In genomic region chr14:74166221-74166620, GRCm38 (mm10) we compare ENCODE assay signal across 22 mouse cellular contexts.
DNase-seq lines count a peak whose midpoint lies in the region; ATAC-seq and TF ChIP-seq lines count a peak whose summit lies in the region.
"Had no signal": no experiment of that assay in that cellular context is flagged by ENCODE, and none has a peak within 500 bp of the region (broad histone marks: within the 10 kb centered on the region; RNA-seq: fewer than 3 reads in every experiment).

No protein-coding gene starts in this region.

- no peaks in the 10 kb centered on the region for H3K4me1 ChIP-seq in forebrain, postnatal 0 days (ENCODE audit: insufficient read depth)
- H3K4me1 ChIP-seq in forebrain, embryonic 13.5 days, result no peaks in the 10 kb centered on the region
- H3K4me1 ChIP-seq: embryonic facial prominence, embryonic 12.5 days; hindbrain, embryonic 13.5 days; intestine, embryonic 15.5 days; limb, embryonic 13.5 days; lung, embryonic 15.5 days; midbrain, embryonic 12.5 days; neural tube, embryonic 12.5 days had no signal

- 82% methylated on average over 2 of the region's 2 CpGs for WGBS in forebrain, postnatal 0 days
- 90% methylated on average over 2 of the region's 2 CpGs for WGBS in forebrain, embryonic 13.5 days

- no peaks in the 10 kb centered on the region for H3K27me3 ChIP-seq in forebrain, postnatal 0 days (ENCODE audit: insufficient read depth, low read length)
- H3K27me3 ChIP-seq in forebrain, embryonic 13.5 days, result no peaks in the 10 kb centered on the region
- H3K27me3 ChIP-seq: embryonic facial prominence, embryonic 12.5 days; hindbrain, embryonic 13.5 days; intestine, embryonic 15.5 days; limb, embryonic 13.5 days; lung, embryonic 15.5 days; midbrain, embryonic 12.5 days; neural tube, embryonic 12.5 days had no signal

- TF ChIP-seq CTCF in forebrain, postnatal 0 days (IDR thresholded peaks at IDR 0.05; ENCODE audit: low read depth), result no peak

- H3K4me2 ChIP-seq in forebrain, postnatal 0 days (ENCODE audit: low read depth), result no peak overlapping the region
- H3K4me2 ChIP-seq in forebrain, embryonic 13.5 days, result no peak overlapping the region
- H3K4me2 ChIP-seq: embryonic facial prominence, embryonic 12.5 days; hindbrain, embryonic 13.5 days; intestine, embryonic 15.5 days; limb, embryonic 13.5 days; lung, embryonic 15.5 days; midbrain, embryonic 12.5 days; neural tube, embryonic 12.5 days had no signal

- H3K9me3 ChIP-seq in forebrain, postnatal 0 days (ENCODE audit: low read length), result no peaks in the 10 kb centered on the region
- no peaks in the 10 kb centered on the region for H3K9me3 ChIP-seq in forebrain, embryonic 13.5 days (replicated peaks)
- H3K9me3 ChIP-seq: embryonic facial prominence, embryonic 12.5 days; intestine, embryonic 15.5 days; limb, embryonic 13.5 days; lung, embryonic 15.5 days; midbrain, embryonic 12.5 days; neural tube, embryonic 12.5 days had no signal

- no peak overlapping the region for H3K4me3 ChIP-seq in forebrain, postnatal 0 days (ENCODE audit: low read depth, low read length)
- H3K4me3 ChIP-seq in forebrain, embryonic 13.5 days, result no peak overlapping the region
- H3K4me3 ChIP-seq: embryonic facial prominence, embryonic 12.5 days; erythroblast, embryonic 14.5 days; hindbrain, embryonic 13.5 days; intestine, embryonic 15.5 days; limb, embryonic 13.5 days; lung, embryonic 15.5 days; midbrain, embryonic 12.5 days; neural tube, embryonic 12.5 days had no signal

- no peaks in the 10 kb centered on the region for H3K36me3 ChIP-seq in forebrain, postnatal 0 days (ENCODE audit: insufficient read depth)
- no peaks in the 10 kb centered on the region for H3K36me3 ChIP-seq in forebrain, embryonic 13.5 days (ENCODE audit: poor library complexity, severe bottlenecking)
- H3K36me3 ChIP-seq: embryonic facial prominence, embryonic 12.5 days; hindbrain, embryonic 13.5 days; intestine, embryonic 15.5 days; limb, embryonic 13.5 days; lung, embryonic 15.5 days; midbrain, embryonic 12.5 days; neural tube, embryonic 12.5 days had no signal

- peak; percentile 10 for DNase-seq in forebrain, postnatal 0 days
- peak; percentile 22 for DNase-seq in layer of hippocampus, adult 11-12 months (ENCODE audit: low spot score)
- DNase-seq in layer of hippocampus, postnatal 25 days (ENCODE audit: extremely low spot score in 1 of 2, low spot score in 1 of 2), result no peak
- peak; percentile 25 to 69 for DNase-seq in layer of hippocampus, adult 18-20 months (ENCODE audit: low spot score in 2 of 2)
- peak; percentile 7 to 22 for DNase-seq in layer of hippocampus, postnatal 36 days
- DNase-seq in gastrocnemius, postnatal 25 days, result no peak
- DNase-seq: adrenal gland, adult 8-10 months; B cell, adult 2 months; kidney, postnatal 36 days; right cerebral cortex, adult 18-20 months had no signal

- H3K9ac ChIP-seq in forebrain, postnatal 0 days, result no peak overlapping the region
- no peak overlapping the region for H3K9ac ChIP-seq in forebrain, embryonic 13.5 days
- H3K9ac ChIP-seq: embryonic facial prominence, embryonic 12.5 days; hindbrain, embryonic 13.5 days; intestine, embryonic 15.5 days; limb, embryonic 13.5 days; liver, embryonic 14.5 days; lung, embryonic 15.5 days; midbrain, embryonic 12.5 days; neural tube, embryonic 12.5 days had no signal

- ATAC-seq in forebrain, postnatal 0 days, result no peak
- ATAC-seq in forebrain, embryonic 13.5 days, result no peak
- ATAC-seq: forebrain, embryonic 16.5 days; intestine, embryonic 15.5 days had no signal

- H3K27ac ChIP-seq in forebrain, postnatal 0 days (ENCODE audit: low read depth, low read length), result no peak overlapping the region
- H3K27ac ChIP-seq in forebrain, embryonic 13.5 days, result no peak overlapping the region
- H3K27ac ChIP-seq: embryonic facial prominence, embryonic 12.5 days; hindbrain, embryonic 13.5 days; intestine, embryonic 15.5 days; limb, embryonic 13.5 days; liver, embryonic 14.5 days; lung, embryonic 15.5 days; macrophage; midbrain, embryonic 12.5 days; neural tube, embryonic 12.5 days had no signal

Comparison
In these comparisons a context has a peak if more than half of its experiments do, and no peak if none do; other contexts are left out.
1. DNase-seq: peak in forebrain, postnatal 0 days (single experiment), layer of hippocampus, adult 11-12 months (single experiment), layer of hippocampus, adult 18-20 months (2 of 2) and layer of hippocampus, postnatal 36 days (2 of 2); none in layer of hippocampus, postnatal 25 days (0 of 2) and gastrocnemius, postnatal 25 days (single experiment).